Mouse (Mus musculus) liver, postnatal 0 days (tissue): ENCODE results near the gene Gm32717.
"Not testable (repeated sequence)": the region's sequence is repeated elsewhere in the genome, so short reads cannot be mapped to it uniquely, and the experiment has no call there.

Experiments used
- CTCF ChIP-seq: sonication (generic); IDR thresholded peaks from 2 replicates; pipeline ENCODE4 v1.5.1; 2016; ENCODE audit warnings: antibody characterized with exemption, low read depth
- EP300 ChIP-seq: IDR thresholded peaks from 2 replicates; pipeline ENCODE4 v1.6.1; 2016; ENCODE audit warnings: antibody characterized with exemption, low read depth, mild to moderate bottlenecking

DNA sequence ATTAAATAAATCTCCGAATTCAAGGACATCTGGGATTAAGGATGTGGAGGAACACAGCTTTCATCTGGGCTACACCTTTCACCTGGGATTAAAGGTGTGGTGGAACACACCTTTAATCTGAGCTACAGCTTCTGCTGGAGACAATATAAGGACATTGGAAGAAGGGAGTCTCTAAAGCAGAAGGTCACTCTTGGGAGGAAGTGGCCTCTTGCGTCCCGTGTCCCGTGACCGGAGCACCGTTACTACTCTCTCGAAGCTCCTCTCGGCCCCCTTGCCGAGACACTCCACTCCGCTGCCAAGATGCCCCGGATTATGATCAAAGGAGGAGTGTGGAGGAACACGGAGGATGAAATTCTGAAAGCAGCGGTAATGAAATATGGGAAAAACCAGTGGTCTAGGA is 17.8 kb upstream of the Gm32717 start, which contains the start of gene Gm32802:
- not testable (repeated sequence) for TF ChIP-seq CTCF, EP300
